Mouse (Mus musculus): ENCODE results near the gene Smg9.

Smg9 gene

GRCm38 (mm10) chr7:24399256-24400081 lies at the start of gene Smg9:
Gene Smg9, plus strand, starts transcription at chr7:24399619.
- peak; percentile 99 for DNase-seq (ENCODE audit: low read depth, low spot score)

GRCm38 (mm10) chr7:24355646-24356045 lies 43.8 kb upstream of the Smg9 start:
- no peak for DNase-seq (ENCODE audit: low read depth, low spot score)

GRCm38 (mm10) chr7:24356081-24356480 lies 43.3 kb upstream of the Smg9 start:
- DNase-seq (ENCODE audit: low read depth, low spot score), result no peak

- DNase-seq (ENCODE audit: low read depth, low spot score), result no peak
Measured at GRCm38 (mm10) chr7:24357899-24358298, 41.5 kb upstream of the Smg9 start.

GRCm38 (mm10) chr7:24359269-24359668 lies 40.1 kb upstream of the Smg9 start:
- DNase-seq (ENCODE audit: low read depth, low spot score), result no peak

GRCm38 (mm10) chr7:24361001-24361400 lies 38.4 kb upstream of the Smg9 start:
- no peak for DNase-seq (ENCODE audit: low read depth, low spot score)

GRCm38 (mm10) chr7:24363228-24363627 lies 36.2 kb upstream of the Smg9 start:
- DNase-seq (ENCODE audit: low read depth, low spot score), result peak; percentile 50

- peak; percentile 75 for DNase-seq (ENCODE audit: low read depth, low spot score)
Measured at GRCm38 (mm10) chr7:24364827-24365226, 34.6 kb upstream of the Smg9 start.

- DNase-seq (ENCODE audit: low read depth, low spot score), result no peak
Measured at GRCm38 (mm10) chr7:24365258-24366014, 34.0 kb upstream of the Smg9 start.

- no peak for DNase-seq (ENCODE audit: low read depth, low spot score)
Measured at GRCm38 (mm10) chr7:24366716-24367632, 32.4 kb upstream of the Smg9 start.

- DNase-seq (ENCODE audit: low read depth, low spot score), result no peak
Measured at GRCm38 (mm10) chr7:24368226-24368625, 31.2 kb upstream of the Smg9 start.

GRCm38 (mm10) chr7:24368946-24369345 lies 30.5 kb upstream of the Smg9 start:
- DNase-seq (ENCODE audit: low read depth, low spot score), result no peak

- no peak for DNase-seq (ENCODE audit: low read depth, low spot score)
Measured at GRCm38 (mm10) chr7:24369731-24370541, 29.5 kb upstream of the Smg9 start, which contains the start of gene Kcnn4. Gene Kcnn4, plus strand, starts transcription at chr7:24370263.

GRCm38 (mm10) chr7:24371012-24371808 lies 28.2 kb upstream of the Smg9 start:
- DNase-seq (ENCODE audit: low read depth, low spot score), result no peak

GRCm38 (mm10) chr7:24371809-24372145 lies 27.6 kb upstream of the Smg9 start:
- no peak for DNase-seq (ENCODE audit: low read depth, low spot score)

- DNase-seq (ENCODE audit: low read depth, low spot score), result no peak
Measured at GRCm38 (mm10) chr7:24372300-24372699, 27.1 kb upstream of the Smg9 start.

GRCm38 (mm10) chr7:24372786-24373185 lies 26.6 kb upstream of the Smg9 start:
- no peak for DNase-seq (ENCODE audit: low read depth, low spot score)

- no peak for DNase-seq (ENCODE audit: low read depth, low spot score)
Measured at GRCm38 (mm10) chr7:24373538-24374379, 25.7 kb upstream of the Smg9 start.

- no peak for DNase-seq (ENCODE audit: low read depth, low spot score)
Measured at GRCm38 (mm10) chr7:24376456-24376855, 23.0 kb upstream of the Smg9 start.

All from retina, postnatal 7 days (tissue).